Mouse (Mus musculus) adrenal gland, postnatal 10 days (tissue): ENCODE data around the gene Etl4. TPM values are rescaled to one million over a fixed set of nuclear protein-coding genes. Genes with fewer than 3 reads are reported as not detected.
A peak's percentile ranks its signal among the peaks of the same experiment; 100 is the strongest.

ENCODE experiments used
- DNase-seq: peaks from one replicate; pipeline ENCODE4 v3.0.0; 2021; ENCODE audit warnings: mixed read lengths
- total RNA-seq, 2 experiments: library from RNA; stranded (reverse); gene quantifications; 2 replicates each; pipeline ENCODE4 v1.2.3; 2021

Gene Etl4
- total RNA-seq, 2 experiments from 2014 or later = 34.0 to 57.7 TPM

DNA sequence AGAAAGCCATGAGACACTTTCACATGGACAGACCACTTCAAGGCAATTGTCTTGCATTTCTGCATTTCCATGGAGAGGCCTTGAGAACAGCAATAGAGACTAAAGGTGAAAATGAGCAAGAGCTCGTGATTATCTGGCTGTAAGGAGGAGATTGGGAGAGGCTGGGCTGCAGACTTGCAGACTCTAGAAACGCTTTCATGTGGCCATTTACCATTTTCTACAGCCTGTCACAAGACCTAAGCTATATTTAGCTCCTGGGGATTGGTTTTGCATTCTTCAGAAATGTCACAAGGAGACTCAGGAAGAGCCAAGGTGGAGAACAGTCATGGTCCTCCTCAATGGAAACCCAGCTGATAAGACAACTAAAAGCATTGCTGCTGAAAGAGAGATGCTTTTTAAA is 801.4 kb downstream of the Etl4 start:
- DNase-seq = no peak

DNA sequence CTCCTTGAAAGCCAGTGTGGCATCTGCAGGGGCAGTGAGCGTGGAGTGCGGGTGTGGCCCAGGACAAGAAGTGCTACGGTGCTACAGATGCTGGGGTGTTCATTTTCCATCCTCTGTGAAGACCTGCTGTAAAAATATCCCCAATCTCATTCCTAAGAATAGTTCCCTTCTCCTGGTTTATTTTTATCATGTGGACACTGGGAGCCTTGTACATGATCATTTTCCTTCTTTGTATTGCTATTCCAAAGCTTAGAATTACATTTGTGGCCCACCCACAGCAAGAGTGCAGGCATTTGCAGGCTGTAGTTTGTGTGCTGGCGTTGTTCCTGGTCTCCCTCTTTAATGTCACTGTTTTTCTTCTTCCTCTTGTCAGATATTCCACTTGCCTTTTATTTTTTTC is 809.5 kb downstream of the Etl4 start:
- DNase-seq = no peak

DNA sequence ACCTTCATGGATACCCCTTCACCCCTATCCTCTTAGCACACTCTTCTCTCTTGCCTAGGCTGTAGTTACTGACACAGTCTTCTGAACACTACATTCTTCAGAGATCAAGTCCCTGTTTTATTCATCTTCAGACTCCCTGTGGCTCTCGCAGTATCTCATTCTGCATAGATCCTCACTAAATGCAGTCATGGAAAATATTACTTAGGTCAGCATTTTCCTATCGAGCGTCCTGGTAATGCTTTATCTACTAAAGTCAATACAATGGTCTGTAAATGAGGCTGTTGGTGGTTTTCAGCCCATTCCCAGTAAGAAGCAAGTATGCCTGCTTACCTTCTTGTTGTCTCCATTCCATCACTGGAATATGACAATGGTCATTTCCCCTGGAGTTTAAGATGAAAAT is 811.5 kb downstream of the Etl4 start:
- DNase-seq = no peak

DNA sequence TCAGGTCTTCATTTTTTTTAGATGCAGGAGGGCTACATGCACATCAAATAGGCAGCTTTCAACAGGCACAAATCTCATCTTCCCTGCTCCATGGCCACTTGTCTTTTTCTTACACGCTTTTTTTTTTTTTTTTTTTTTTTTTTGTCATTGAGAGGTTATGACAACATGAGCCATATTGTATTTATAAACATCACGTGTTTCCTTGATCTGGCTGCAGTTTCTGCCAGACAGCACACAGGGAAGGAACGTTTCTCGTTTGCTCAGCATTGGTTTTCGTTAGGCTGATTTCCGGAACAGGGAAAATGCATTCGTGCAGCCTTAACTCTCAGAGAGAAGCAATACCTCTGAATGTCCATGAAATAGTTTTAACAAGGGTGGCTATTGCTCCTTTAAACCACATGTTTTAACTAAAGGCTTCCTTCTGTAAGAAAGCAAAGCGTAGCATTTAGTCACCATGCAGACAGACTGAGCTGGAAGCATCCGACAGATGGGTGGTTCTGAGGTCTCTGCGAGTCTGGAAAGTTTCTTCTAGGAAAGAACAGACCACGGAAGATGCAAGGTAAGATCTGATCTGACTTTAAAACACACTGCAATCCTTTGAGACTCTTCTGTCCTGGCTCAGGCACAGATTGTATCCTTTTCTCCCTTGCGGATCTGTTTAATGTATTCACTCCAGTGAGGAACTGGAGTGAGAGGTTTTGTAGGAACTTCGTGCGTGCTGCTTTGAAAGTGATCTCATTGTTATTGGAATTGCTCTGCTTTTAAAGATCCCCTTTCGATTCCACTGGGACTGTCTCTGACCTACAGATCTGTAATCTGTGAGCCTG is 812.8 kb downstream of the Etl4 start:
- peak; percentile 31 for DNase-seq

DNA sequence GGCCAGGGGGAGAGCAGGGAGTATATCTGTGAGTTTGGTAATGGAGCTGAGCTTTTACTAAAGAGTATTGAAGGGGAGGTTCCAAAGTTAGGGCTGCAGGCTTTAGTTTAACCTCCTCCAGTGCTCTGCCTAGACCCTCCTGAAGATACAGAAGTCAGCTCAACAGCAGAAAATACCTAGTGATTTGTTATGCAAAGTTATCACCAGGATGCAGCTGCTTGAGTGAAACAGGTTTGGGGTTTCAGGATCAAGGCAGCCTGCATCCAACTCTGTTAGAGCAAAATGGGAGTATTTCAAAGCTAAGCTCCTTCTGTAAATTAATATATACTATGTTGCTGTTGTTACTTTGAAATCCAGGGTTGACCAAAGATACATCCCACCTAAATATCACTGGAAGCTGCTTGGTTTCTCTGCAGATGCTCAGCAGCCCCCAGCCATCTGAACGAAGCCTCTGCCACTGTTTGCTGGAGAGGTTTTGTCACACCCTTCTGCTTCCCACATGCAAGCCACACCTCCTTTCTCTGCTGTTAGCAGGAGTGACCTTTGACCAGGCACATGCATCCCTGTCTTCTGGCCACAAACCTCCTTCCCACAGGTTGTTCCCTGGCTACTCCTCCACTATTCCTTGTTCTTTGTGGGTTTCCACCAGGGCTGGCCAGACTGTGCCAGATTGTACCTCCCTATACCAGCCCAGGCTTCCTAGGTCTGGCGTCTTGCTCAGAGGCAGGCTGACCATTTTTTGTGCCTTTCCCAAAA is 814.6 kb downstream of the Etl4 start:
- no peak for DNase-seq

DNA sequence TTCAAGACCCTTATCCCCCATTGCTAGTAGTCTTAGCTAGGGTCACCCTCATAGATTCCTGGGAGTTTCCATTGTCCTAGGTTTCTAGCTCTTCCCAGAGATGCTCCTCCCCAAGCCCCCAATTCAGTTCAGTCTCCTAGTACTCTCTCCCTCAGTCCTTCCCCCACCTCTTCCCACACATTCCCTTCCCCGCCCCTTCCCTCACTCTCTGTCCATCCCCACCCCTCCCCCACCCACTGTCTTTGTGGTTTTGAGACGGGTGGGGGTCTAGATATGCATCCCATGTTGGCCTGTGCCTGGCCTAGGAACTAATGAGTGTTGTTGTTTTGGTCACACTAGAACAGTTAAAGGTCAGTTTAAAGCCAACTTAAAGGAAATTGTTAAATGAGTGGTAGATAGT is 817.4 kb downstream of the Etl4 start:
- no peak for DNase-seq

DNA sequence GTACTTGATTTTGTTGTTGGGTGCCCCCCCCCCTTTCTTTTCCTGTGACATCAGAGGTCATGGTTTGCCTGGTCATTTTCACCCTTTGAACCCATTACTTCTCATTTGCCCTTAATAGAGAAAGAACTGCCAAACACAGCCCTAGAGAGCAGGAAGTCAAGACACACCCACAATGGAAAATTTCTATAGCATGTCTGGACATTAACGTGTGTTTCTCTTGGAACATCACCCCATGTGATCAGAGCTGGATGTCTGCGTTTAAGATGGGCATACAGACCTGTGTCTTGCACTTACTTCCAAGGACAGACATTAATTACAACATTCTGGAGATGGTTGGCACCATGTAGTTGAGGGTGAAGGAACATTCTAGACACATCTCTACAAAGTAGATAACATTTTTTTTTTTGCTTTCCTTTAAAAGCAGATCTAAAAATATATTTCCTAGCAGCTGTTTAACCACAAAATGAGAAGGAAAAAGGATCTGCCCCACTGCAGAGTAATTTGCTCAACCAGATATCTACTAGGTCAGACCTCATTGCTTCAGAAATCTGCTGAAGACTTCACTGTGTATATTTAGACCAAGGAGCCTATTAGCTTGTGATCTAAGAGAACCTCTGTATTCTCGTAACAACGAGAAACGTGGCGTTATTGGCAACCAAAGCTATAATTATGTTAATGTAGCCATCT is 818.3 kb downstream of the Etl4 start:
- DNase-seq = no peak

DNA sequence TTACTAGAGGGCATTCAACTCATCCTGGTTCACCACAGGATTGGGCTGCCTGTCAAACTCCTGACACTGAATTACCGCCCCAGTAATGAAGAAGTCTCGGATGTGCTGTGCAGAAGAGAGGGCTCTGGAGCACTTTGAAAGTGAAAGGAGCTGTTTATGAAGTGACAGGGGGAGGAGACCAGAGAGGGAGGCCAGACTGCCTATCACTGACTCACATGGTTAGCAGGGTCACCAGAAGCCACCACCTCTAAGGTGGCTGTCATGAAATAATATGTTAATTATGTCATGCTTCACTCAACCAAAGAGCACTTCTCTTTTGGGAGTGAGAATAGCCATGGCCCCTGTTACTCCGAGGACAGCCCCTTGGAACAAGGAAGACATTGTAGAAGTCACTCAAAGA is 825.9 kb downstream of the Etl4 start:
- DNase-seq = no peak

DNA sequence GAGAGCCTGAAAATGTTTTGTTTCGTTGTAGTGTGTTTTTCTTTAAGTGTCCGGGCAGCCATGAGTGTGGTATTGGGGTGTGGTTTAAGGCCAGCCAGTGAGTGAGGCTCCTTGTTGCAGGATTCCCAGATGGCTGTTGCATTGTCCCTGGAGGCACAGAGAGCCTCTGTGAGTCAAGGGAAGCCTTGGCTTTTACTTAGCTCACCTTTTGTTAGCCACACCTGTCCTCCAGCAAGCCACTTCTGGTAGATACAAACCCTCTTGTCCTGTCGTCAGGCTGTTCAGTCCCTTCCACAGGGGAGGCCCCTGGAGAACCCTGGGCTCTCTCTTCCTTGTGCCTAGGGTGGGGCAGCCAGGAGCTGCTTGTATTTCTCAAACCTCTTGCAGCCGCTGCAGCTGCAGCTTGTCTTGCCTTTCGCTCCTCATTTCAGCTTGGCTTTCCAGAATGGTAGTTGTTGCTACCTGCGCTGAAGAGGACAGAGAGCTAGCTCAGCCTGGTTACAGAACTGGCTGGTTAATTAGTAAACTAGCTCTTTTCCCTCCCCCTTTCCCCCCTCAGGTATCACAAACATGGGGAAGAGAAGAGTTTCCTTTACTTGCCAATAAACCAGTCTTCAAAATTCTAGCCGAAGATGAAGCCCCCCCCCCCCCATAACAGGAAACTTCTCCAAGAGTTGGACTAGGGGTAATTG is 826.9 kb downstream of the Etl4 start:
- DNase-seq = no peak

DNA sequence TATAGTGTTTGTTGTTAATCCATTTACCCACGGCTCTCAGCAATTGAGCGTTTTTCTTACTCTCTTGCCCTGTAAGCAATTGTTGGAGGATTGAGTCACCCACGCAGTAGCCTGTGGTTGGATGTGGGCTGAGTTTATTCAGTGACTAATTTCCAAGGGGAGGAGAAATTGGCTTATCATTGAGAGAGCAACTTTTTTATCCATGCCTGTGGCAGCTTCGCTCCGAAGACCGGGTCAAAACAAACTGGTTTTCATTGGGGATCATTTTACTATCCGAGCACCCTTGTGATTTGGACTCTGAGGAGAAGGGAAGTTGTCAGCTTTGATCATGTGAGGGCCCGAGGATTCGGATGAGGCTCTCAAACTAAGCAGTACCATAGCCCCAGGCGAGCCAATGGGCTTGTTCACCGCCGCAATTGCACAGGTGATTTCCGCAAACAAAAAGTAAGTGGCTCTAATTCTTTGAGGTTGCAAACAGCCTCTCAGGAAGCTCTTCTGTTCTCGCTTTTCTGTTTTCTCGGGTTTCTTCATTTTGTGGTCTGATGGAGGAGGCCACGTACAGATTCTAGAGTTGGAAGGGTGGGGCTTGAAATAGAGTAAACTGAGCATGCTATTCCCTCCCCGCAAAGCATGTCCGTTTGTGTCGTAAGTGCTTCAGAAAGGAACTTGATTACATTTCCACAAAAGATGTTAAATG is 827.7 kb downstream of the Etl4 start:
- peak; percentile 42 for DNase-seq

DNA sequence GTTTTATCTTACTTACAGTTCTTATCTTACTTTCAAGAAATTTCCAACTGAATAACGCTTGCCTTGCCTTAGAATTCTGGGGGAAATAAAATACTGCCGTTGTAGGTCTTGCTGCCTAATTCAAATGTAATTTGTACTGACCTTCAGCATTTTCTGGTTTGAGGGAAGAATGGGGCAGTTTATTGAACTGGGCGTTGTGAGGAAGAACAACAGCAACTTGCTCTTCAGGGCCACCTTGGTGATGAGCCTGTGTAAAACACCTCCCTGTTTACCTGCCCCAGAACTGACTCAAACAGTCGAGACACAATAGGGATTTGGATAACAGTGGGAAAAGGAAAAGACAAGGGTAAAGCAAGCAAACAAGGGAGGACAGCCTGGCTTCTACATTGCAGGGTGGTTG is 828.3 kb downstream of the Etl4 start:
- no peak for DNase-seq

DNA sequence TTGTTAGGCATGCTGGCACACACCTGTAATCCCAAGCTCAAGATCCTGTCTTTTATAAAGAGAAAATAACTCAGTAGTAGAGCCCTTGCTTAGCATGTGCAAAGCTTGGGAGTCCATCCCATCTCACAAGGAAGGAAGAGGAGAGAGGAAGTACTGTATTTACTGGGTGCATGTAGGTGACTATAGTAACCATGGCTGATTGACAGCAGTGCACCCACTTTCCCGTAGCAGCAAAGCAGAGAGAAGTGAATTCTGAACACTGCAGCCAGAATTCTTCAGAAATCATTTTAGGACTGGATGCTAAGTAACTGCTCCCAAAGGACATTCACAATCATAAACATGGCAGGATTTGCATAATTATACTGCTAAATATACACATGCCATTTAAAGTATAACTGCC is 838.1 kb downstream of the Etl4 start:
- DNase-seq = no peak

DNA sequence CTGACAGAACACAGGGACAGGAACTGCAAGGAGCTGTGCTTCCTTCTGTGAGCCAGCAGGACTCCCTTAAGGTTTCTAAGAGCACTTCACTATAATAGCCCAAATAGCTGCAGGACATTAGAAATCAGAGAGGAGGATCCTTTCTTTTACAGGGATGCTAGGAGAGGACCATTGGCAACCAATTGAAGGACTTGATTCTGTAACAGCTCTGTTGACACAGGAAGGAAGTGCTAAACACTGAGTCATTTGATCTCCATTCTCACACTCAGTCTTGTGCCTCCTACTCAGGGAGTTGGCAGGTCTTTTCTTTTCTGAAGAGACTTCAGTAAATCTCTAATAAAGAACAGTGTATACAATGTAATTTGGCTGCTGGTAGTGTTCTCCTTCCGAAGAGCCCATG is 838.9 kb downstream of the Etl4 start:
- no peak for DNase-seq

DNA sequence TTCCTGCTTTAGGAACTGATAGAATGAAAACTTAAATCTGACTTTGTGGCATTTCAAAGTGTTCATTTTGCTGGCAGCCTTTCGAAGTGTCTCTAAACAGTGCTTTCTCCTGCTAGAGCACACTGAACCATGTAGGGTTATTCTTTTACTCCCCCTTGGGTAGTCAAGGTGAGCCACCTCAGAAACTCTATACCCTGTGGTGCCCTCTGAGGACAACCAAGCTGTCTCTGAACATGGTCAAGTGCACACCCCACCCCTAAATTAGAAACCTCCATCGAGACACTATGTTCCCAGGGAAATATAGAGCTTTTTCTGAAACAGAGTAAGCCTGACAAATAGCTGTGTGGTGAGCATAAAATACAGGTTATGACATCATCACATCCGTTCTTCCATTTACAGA is 840.1 kb downstream of the Etl4 start:
- DNase-seq = no peak

DNA sequence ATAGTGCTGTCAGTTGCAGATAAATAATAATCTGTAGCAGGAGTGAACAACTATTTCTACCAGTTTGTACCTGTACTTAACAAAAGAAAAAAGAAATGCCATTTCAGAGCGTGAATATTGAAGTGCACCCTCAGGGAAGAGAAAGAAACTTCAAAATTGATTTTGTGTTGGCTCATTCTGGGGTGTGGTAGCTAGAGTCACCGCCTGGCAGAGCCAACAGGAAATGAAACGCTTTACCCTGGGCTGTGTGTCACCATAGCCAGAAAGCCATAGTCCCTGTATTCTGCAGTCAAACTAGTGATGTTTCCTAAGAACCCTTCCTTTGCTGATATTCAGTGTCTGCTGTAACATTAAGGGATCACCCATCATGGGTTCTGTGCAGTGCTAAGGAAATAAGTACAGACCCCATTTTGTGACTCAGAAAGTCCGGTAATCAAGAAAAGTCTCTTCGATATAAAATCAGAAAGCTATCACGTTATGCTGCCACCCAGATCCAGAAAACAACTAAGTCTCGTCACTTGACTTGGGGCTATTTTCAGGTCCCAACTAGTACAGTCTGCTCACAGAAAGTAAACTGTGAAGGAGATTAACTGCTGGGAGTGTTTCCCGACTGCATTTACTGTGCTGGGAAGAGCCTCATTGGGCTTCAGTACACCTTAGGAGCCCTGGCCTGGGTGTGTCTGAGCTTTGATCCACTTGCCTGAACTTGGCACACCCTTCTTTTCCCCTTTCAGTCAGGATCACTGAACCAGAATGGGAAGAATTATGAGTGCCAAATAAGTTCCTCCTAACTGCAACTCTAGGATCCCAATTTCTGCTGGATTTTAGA is 843.9 kb downstream of the Etl4 start:
- no peak for DNase-seq

DNA sequence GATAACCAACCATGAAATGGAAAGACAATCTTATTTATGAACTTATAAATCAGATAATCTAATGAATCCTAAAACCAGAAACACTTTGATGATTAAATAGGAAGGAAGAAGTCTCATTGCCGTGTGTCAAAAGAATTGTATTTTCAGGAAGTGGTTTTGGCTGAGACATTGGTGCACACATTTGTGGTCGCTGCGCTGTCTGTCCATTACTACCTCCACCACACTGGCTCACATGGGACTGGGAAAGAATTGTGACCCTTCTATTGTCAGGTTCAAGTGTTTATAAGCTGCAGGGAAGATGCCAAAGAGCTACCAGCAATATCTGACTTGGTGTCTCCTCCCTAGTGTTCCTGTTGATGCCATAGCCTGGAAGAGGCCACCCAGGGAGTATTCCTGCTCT is 847.4 kb downstream of the Etl4 start:
- no peak for DNase-seq

DNA sequence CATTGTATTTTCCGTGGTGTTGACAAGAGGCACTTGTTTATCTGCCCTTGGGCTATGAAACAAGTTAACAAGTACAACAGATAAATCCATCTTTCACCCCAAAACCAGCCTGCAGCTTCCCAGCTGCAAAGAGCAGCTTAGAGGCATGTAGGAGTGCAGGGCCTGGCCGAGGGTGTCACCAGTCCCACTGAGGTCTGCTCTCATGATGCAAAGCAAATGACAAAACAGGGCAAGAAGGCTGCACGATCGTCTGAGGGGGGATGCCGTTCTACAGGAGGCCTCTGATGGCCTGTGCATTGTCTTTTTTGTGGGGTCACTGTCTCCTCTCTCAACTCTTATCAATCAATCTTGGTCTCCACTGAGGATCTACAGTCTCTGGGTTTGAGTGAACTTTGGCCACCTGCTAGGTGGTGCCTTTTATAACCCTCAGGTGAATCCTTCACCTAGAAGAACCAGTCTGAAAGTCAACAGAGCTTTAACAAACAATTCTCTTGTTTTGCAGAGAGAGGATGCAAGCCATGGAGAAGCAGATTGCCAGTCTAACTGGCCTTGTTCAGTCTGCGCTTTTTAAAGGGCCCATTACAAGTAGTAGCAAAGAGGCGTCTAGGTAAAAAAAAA is 849.6 kb downstream of the Etl4 start:
- DNase-seq = no peak

DNA sequence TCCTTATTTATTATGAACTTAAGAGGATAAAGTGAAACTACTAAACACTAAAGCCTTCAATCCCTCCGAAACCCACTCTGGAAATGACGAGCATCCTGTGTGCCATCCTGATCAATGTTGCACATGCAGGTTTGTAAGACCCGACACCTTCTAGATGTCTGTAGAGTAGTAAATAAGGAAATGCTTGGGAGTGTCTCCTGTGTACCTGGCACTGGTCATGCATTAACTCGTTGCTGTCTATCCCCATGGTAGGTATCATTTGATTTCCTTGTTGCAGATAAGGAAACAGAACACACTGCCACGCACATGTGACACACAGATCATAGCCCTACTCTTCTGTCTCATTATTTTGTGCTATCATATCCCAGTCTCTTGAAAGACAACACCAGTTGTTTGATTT is 851.7 kb downstream of the Etl4 start:
- no peak for DNase-seq

DNA sequence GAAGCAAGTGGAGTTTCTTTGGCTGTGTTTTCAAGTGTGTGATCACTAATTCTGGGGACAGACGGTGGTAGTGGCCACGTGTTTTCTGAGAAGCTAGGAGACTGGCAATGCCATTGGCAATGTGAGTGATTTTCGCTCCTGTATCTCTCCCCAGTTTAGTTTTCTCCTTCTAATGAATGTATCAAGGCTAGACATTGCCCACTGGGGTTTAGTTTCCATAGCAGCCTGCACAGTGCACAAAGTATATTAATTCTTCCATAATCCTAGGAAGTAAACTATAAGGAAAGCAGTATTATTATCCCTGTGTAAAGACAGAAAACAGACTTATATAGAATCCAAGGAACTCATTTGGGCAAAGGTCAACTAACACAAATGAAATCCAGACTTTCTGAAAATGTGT is 852.2 kb downstream of the Etl4 start:
- no peak for DNase-seq

DNA sequence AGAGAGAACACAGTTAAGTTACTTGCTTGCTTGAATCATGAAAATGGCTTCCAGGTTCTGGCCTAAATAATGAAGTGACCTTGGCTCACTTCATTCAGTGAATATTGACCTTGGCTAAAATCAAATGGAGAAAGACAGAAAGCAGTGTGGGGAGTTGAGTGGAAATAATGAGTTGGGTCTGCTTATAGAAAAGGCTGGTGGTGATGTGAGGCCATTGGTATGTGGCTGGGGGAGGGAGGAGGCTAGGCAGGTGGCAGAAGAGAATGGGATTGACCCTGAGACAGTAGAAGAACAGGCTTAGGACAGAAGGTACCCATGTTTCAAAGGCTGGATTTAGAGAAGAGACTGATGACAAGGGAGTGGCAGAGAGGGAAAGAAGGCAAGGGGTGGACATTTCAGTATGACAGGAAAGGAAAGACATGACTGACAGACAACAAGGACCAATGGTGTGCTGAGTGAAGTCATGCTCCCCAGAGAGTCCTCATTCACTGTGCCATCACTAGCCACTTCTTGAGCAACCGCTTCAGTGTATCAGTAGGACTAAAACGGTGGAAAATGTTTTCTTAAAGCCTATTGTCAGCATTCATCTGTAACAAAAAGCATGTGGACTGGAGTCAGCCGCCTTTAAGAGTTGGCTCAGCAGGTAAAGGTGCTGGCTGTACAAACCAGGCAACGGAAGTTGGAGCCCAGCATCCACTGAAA is 854.1 kb downstream of the Etl4 start:
- DNase-seq = no peak
